Mouse (Mus musculus): ENCODE results near the gene Foxp2. TPM values are rescaled to one million over a fixed set of nuclear protein-coding genes. Genes with fewer than 3 reads are reported as not detected.

Gene Foxp2
- total RNA-seq, 2 experiments from 2014 or later = 2.0 to 2.3 TPM

- intact Hi-C loops (cut with DNase I) = no loop called here
- DNase-seq (ENCODE audit: low spot score) = no peak
These were observed 128.4 kb downstream of the Foxp2 start for GRCm38 (mm10) chr6:15029446-15030125.

- intact Hi-C loops (cut with DNase I) = no loop called here
- DNase-seq (ENCODE audit: low spot score) = no peak
These were observed 162.1 kb downstream of the Foxp2 start for GRCm38 (mm10) chr6:15063246-15063645.

- DNase-seq (ENCODE audit: low spot score) = no peak
- intact Hi-C loops (cut with DNase I) = no loop called here
These were observed 200.4 kb downstream of the Foxp2 start for GRCm38 (mm10) chr6:15101548-15101947.

- DNase-seq (ENCODE audit: low spot score) = no peak
- intact Hi-C loops (cut with DNase I) = no loop called here
These were observed 219.8 kb downstream of the Foxp2 start for GRCm38 (mm10) chr6:15120916-15121315.

- no peak for DNase-seq (ENCODE audit: low spot score)
- intact Hi-C loops (cut with DNase I) = no loop called here
These were observed 220.2 kb downstream of the Foxp2 start for GRCm38 (mm10) chr6:15121339-15121738.

- intact Hi-C loops (cut with DNase I) = no loop called here
- DNase-seq (ENCODE audit: low spot score) = no peak
These were observed 229.0 kb downstream of the Foxp2 start for GRCm38 (mm10) chr6:15130142-15130541.

- intact Hi-C loops (cut with DNase I) = no loop called here
These were observed 240.9 kb downstream of the Foxp2 start for GRCm38 (mm10) chr6:15142094-15142493.

GRCm38 (mm10) chr6:15151619-15152018 lies 250.5 kb downstream of the Foxp2 start:
- DNase-seq (ENCODE audit: low spot score) = no peak
- intact Hi-C loops (cut with DNase I) = no loop called here

More at GRCm38 (mm10) chr6:15142094-15142493, 240.9 kb downstream of the Foxp2 start:
- DNase-seq (ENCODE audit: low spot score) = no peak

GRCm38 (mm10) chr6:15163508-15164053 lies 262.4 kb downstream of the Foxp2 start:
- DNase-seq (ENCODE audit: low spot score) = no peak
- intact Hi-C loops (cut with DNase I) = no loop called here

- DNase-seq (ENCODE audit: low spot score) = no peak
- intact Hi-C loops (cut with DNase I) = no loop called here
These were observed 275.6 kb downstream of the Foxp2 start for GRCm38 (mm10) chr6:15176754-15177153.

GRCm38 (mm10) chr6:15192877-15193276 lies 291.7 kb downstream of the Foxp2 start:
- intact Hi-C loops (cut with DNase I) = no loop called here
- no peak for DNase-seq (ENCODE audit: low spot score)

- intact Hi-C loops (cut with DNase I) = no loop called here
- DNase-seq (ENCODE audit: low spot score) = no peak
These were observed 341.2 kb downstream of the Foxp2 start for GRCm38 (mm10) chr6:15242176-15242942.

GRCm38 (mm10) chr6:15257393-15257792 lies 356.2 kb downstream of the Foxp2 start:
- DNase-seq (ENCODE audit: low spot score) = peak; percentile 9
- intact Hi-C loops (cut with DNase I) = no loop called here

- DNase-seq (ENCODE audit: low spot score) = no peak
- intact Hi-C loops (cut with DNase I) = no loop called here
These were observed 356.7 kb downstream of the Foxp2 start for GRCm38 (mm10) chr6:15257893-15258292.

GRCm38 (mm10) chr6:15268136-15268535 lies 367.0 kb downstream of the Foxp2 start:
- intact Hi-C loops (cut with DNase I) = no loop called here
- no peak for DNase-seq (ENCODE audit: low spot score)

GRCm38 (mm10) chr6:15285213-15285612 lies 384.1 kb downstream of the Foxp2 start:
- DNase-seq (ENCODE audit: low spot score) = no peak
- intact Hi-C loops (cut with DNase I) = no loop called here

GRCm38 (mm10) chr6:15294081-15294480 lies 392.9 kb downstream of the Foxp2 start:
- intact Hi-C loops (cut with DNase I) = no loop called here
- DNase-seq (ENCODE audit: low spot score) = no peak

- no peak for DNase-seq (ENCODE audit: low spot score)
- intact Hi-C loops (cut with DNase I) = no loop called here
These were observed 398.1 kb downstream of the Foxp2 start for GRCm38 (mm10) chr6:15299279-15299678.

GRCm38 (mm10) chr6:15310671-15311070 lies 409.5 kb downstream of the Foxp2 start:
- intact Hi-C loops (cut with DNase I) = no loop called here
- DNase-seq (ENCODE audit: low spot score) = no peak

- no peak for DNase-seq (ENCODE audit: low spot score)
- intact Hi-C loops (cut with DNase I) = no loop called here
These were observed 415.8 kb downstream of the Foxp2 start for GRCm38 (mm10) chr6:15316948-15317347.

GRCm38 (mm10) chr6:15318343-15318742 lies 417.2 kb downstream of the Foxp2 start:
- no peak for DNase-seq (ENCODE audit: low spot score)
- intact Hi-C loops (cut with DNase I) = no loop called here
